Mouse (Mus musculus) frontal cortex, postnatal 36 days (tissue): ENCODE results near the gene Adam15.

Experiments used
- DNase-seq, 2 experiments: peaks; one replicate each; pipeline ENCODE4 v3.0.0; 2022; ENCODE audit warnings: low spot score in 2 of 2

The Adam15 gene

DNA sequence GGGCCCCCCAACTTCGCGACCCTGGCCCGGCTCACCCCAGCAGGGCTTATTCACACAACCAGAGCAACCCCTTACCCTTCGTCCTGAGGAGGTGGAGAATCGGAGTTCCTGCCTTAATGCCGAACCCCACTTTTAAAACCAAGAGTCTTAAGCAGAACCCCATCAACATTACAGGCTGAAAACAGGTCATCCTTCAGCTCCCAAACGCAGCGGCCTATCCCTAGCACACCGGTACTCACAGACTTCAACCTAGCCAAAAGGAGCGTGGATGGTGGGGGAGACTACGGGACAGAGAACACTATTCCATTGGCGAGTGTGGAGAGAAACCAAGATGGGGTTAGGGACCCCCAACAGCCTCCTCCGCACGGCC is 27.7 kb downstream of the Adam15 start:
- peak in 1 of 2 experiments; percentile 43 for DNase-seq

DNA sequence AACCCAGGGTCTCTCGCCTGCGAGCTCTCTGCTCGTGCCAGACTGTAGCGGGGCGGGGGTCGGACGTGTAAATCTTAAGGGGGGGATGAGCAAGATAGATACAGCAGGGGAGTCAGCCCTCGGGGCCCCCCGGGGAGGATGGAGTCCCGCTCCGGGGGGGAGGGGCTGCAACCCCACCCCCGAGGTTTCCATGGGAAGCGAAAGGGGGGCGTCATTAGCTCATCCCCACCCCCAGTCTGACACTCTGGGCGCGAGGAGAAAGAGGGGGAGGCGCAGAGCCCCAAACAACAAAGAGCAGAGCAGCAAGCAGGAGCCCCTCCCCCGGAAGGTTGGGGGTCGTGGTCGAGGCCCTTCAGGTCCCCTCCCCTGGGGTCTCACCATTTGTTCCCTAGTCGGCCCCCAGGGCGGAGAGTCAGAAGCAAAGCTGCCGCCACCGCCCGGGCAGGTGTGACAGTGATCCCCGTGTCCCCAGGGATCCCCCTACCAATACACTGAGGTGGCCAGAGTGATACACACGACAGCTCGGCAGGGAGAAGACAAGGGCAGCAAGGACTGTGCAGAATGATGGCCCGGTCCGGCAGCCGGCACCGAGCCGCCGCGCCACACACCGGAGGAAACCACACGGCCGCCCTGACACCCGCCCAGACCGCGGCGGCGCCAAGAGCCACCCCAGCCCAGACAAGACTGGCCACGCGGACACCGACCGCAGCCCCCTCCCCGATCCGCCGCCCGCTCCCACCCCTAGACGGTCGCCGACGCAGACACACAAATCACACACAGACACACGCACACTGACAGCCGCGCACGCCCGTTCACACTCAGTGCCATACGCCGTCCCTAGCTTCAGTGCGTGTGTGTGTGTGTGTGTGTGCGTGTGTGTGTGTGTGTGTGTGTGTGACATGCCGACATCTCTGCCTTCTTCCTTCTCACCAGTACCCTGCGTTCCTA is 28.3 kb downstream of the Adam15 start:
- peak in 1 of 2 experiments; percentile 52 for DNase-seq

DNA sequence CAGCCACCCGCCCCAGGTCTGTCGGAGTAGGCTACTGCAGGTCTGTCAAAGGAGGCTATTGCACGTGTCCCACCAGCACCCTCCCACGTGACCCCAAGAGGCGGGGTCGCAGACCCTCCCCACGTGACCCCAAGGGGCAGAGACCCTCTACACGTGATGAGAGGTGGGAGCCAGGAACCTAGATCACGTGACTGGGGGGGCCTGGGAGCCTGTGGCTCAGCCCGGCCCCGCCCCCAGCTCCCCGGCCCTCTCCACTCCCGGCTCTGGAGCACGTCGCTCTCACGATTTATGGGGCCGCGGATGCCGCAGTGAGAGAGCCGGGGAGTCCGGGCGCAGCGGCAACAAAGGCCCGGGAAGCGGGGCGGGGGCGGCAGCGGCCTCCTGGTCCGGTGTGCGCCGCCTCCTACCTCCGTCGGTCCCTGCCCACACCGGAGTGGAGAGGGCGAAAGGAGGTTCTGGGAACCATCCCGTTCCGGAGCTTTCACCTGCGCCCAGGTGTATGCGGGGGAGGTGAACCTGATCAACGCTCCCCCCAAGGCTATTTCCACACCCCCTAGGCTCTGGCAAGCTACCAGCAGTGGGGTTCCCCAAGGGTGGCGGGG is 29.1 kb downstream of the Adam15 start:
- peak in 1 of 2 experiments; percentile 44 for DNase-seq

DNA sequence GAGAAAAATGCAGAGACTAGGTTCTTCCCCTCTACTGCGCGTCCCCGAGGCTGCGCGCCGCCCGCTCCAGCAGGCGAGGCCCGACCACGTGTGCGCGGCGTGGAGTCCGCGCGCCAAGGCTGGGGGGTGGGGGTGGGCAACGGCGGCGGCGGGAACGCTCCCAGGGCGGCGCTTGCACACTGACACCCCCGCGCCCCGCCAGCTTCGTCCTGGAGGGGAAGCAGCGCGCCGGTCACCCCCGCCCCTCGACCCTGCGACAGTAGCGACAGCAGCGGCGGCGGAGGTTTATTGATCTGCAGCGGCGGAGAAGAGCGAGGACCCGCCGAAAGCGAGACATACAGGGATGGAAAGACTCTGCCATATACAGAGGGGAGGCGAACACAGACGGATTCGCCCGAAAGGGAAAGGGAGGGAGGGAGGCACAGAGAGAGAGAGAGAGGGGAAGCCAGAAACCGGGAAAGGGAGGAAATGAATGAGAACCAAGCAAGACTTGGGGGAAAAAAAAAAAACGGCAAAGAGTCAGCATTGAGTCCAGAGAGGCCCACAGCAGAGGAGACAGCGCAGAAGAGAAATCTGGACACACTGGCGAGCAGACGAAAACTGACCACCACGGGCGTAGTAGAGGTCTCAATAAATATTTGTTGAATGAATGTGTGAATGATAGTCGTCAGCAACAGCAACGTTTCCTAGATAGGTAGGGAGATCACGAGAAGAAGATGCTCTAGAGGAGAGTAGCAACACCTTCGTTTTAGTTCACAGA is 30.0 kb downstream of the Adam15 start:
- DNase-seq = no peak

GRCm38 (mm10) chr3:89318971-89319590 is 30.7 kb downstream of the Adam15 start:
- DNase-seq = no peak

DNA sequence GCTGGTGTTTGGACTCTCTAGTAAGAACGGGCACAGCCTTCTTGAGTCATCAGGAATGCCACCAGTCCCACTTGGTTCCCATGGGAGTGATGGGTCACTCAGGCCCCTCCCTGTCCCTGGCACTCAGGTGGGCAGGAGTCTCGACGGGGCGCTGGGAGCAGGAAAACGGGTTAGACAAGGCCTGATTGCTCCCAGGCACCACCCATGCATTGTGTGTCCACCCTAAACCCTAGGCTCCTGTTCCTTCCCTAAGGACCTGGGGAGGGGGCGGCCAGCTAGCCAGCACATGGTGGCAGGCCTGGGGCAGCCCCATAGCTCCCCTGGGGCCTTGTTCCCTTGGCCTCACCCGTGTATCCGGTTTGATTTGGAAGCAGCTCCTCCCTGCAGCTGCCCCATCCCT is 31.5 kb downstream of the Adam15 start:
- DNase-seq = no peak

DNA sequence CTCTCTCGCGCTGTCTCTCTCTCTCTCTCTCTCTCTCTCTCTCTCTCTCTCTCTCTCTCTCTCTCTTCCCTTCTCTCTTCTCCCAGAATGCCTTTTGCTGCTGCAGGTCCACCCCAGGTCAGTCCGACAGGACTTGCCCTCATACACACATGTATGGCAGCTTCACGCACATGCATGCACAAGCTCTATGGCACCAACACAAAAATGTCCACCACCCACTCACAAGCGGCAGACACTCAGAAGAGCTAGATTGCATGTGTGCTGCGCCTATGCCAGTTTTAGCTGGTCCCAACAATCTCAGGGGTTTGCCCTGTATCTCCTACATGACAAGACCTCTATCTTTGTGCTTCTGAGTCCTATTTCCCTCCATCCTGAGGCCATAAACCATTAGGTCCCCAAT is 32.5 kb downstream of the Adam15 start:
- peak in 1 of 2 experiments; percentile 48 for DNase-seq

GRCm38 (mm10) chr3:89316833-89317232 is 33.0 kb downstream of the Adam15 start:
- peak; percentile 85 to 92 for DNase-seq

- no peak for DNase-seq
Measured at GRCm38 (mm10) chr3:89315930-89316831, 33.6 kb downstream of the Adam15 start.

- DNase-seq = peak; percentile 79 to 80
Measured at GRCm38 (mm10) chr3:89315195-89315929, 34.4 kb downstream of the Adam15 start.

DNA sequence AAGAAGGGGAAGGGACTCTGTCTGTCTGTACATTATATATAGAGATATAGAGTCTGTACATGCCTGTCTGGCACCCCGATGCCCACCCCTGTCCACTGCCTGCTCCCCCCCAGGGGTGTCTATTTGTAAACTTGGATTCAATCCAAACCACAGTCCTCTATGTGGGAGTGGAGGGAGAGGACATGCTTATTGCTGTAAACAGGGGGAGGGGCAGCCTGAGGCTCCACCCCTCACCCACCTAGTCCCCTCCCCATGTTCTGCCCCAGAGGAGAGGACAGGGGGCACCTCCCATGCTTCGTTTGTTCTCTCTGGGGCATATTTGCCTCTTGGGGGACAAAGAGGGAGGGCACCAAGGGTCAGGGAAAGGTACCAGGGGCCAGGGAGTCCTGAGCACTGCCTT is 35.0 kb downstream of the Adam15 start:
- DNase-seq = no peak

GRCm38 (mm10) chr3:89314340-89314739 is 35.5 kb downstream of the Adam15 start:
- DNase-seq = no peak

DNA sequence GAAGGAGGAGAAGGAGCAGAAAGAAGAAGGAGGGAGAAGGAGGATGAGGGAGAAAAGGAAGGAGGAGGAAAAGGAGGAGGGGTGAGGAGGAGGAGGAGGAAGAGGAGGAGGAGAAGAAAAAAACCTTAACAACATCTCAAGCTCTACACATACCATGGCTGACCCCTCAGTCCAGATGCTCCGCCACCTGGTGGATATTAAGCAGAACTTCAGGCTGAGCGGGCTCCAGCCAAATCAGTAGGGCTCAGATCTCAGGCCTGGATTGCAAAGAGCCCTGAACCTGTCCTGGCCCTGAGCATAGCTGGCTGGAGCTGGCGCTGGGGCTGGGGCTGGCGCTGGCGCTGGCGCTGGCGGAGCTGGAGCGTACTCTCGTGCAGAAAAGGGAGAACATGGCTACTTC is 41.7 kb downstream of the Adam15 start:
- DNase-seq = peak in 1 of 2 experiments; percentile 58

DNA sequence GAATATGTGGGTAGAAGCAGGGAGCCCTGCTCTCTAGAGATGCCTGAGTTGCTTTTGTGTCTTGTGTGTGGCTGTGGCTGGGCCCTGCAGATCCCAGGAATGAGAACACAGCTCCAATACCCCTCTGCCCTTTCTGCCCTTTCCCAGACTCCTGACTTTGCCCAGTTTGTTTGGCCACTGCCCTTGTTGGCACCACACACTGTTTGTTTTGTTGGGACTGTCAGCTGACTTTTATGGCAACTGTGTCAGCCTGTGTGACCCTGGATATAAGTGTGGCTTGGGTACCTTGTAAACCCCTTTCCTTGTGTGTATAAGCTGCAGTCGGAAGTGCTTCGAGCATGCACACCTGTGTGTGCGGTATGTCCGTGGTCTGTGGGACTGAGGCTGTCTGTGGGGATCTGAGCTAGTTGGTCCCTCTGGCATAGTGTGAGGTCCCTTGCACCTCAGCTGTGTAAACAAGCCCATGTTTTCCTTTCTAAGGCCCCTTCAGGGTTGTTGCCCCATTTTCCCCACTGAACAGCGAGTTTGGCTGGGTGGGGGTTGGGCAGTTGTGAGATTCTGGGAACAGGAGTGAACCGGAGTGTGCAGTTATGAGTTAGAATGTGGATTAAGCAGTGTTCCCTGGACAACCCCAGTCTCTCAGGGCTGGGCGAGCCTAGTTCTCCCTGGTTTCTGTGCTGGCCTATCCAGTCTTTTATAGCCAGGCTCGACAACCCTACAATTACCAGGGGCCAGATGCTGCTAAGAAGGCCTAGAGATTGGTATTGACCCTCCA is 44.1 kb downstream of the Adam15 start:
- DNase-seq = no peak

GRCm38 (mm10) chr3:89305105-89305504 is 44.7 kb downstream of the Adam15 start:
- no peak for DNase-seq

DNA sequence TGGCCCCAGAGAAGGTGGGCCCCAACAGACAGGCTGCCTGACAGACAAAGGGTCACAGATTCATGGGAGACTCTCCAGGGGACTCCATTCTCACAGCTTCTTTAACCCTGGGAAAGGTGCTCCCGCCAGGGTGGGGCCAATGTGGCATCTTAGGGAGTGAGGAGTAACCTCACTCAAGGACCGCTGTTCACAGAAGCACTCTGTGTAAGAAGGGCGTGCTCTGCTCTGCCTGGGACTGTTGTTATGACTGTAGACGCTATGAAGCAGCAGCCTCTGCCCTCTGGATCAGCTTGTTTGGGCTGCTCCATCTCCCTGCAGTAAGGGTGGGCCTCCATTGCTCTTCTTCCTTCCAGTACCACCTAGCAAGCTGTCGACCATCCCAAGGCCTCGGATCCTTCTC is 45.4 kb downstream of the Adam15 start:
- DNase-seq = no peak

DNA sequence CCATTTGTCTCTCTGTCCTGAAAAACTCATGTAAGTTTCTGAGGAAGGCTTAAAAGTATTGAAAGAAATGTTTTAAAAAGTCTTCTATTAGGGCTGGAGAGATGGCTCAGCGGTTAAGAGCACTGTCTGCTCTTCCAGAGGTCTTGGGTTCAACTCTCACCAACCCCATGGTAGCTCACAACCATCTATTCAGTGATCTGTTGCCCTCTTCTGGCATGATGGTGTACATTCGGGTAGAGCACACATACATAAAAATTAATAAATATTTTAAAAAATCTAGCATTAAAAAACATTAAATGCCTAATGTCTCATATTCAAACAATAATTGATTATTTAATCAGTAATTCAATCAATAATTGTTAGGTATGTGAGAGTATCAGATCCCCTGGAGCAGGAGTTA is 49.3 kb downstream of the Adam15 start:
- DNase-seq = no peak

DNA sequence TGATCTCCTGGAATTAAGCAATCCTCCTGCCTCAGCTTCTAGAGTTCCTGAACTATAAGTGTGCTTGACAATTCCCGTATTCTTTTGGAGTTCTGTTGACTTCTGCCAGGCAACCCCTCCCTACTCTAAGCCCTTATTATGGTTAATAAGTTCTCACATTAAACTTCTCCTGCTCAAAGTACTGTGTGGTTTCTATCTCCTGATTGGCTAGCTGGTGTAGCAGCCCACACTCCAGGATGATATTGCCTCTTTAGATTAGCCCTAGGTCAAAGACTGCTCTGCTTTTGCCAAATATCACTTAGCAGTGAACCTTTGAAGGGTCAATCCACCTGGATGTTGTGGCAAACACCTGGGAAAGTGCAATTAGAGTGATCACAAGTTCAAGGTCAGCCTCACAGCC is 49.7 kb downstream of the Adam15 start:
- no peak for DNase-seq

DNA sequence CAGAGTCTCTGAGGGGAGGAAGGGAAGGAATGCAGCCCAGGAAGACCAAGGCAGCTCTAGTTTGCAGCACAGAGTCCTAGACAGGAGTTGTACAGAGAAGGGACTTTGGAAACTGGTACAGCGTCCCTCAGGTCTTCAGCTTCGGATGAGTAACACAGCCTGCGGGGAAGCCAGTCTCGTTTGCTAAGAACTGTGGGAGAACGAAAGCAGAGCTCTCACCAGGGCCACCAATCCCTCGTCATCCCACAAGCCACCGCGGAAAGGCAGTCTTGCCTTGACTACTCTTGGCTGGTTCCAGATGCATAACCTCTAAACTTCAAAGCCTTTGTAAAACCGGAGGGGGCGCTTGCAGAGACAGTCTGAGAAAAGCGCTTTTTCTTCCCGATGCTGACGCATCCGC is 50.3 kb downstream of the Adam15 start:
- peak in 1 of 2 experiments; percentile 50 for DNase-seq
